Mouse (Mus musculus) megakaryocyte, embryonic 14.5 days (primary cell): Measurements from ENCODE around the gene Ggct.

Source experiments
- FLI1 ChIP-seq: IDR thresholded peaks from 2 replicates; pipeline ENCODE4 v1.6.1; 2012; ENCODE audit warnings: low read length, inconsistent platforms, mixed read lengths
- GATA1 ChIP-seq: IDR thresholded peaks from 3 replicates; pipeline ENCODE4 v1.6.1; 2012; ENCODE audit warnings: mixed read lengths, low read length, inconsistent platforms, borderline replicate concordance

DNA sequence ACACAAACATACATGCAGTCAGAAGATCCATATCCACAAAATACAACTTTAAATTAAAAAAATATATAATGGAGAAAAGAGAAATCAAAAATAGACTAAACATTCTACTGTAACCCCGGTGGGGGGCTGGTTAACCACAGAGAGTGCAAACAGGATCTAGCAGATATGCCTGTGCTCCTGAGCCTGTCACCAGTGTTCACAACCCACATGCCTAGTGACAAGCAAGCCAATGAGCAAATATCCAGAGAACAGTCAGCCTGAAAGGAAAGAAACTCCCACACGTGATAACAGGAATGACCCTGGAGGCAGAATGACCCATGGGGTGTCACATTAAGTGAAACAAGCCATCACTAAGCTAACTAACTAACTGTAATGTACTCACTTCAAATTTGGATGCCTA lies 56.3 kb downstream of the Ggct start:
- TF ChIP-seq GATA1 (no peak), FLI1 (no peak)
